Mouse (Mus musculus): ENCODE results near the gene Rplp2. TPM values are rescaled to one million over a fixed set of nuclear protein-coding genes. Genes with fewer than 3 reads are reported as not detected.
"Not testable (repeated sequence)": the region's sequence is repeated elsewhere in the genome, so short reads cannot be mapped to it uniquely, and the experiment has no call there.

The Rplp2 gene
- polyA plus RNA-seq, 1 experiment from 2014 or later: 1,709 TPM

DNA sequence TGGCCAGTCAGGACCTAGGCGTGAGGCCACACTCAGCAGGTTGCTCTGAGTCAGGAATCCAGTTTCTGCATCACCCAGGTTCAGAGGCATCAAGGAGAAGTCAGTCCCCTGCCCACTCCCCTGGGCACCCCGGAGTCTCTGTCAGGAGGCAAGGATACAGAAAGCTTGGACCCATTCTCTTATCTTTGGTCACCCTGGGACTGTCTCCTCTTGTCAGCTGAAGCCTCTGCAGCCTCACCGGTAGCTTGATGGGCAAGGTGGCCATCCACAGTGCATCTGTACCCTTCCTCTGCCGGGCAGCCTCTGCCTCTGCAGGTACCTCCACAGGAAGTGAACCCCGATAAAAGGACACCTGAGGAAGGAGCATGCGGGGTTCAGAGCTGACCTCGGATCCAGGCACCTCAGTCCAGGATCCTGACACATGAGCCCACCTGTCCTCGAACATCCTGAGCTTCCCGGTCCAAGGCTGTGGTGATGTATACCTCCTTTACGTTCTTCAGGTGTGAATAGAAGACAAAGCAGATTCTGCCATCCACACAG lies 8.0 kb upstream of the Rplp2 start:
- peaks cover 39% of the 10 kb centered on the region for H3K4me1 ChIP-seq (replicated peaks; ENCODE audit: control insufficient read depth, insufficient read depth, low read length)
- 95% methylated on average over 10 of the region's 10 CpGs for WGBS
- no peak for ATAC-seq (replicated peaks; ENCODE audit: low FRiP score, low TSS enrichment, low read depth)

GRCm38 (mm10) chr7:141439811-141440210 lies 7.4 kb upstream of the Rplp2 start:
- DNase-seq (ENCODE audit: low spot score): no peak

More for the DNA sequence above, 8.0 kb upstream of the Rplp2 start:
- peaks cover 36% of the 10 kb centered on the region for H3K36me3 ChIP-seq (ENCODE audit: control insufficient read depth, insufficient read depth, low read length)
- no peaks in the 10 kb centered on the region for H3K9me3 ChIP-seq (ENCODE audit: control insufficient read depth, low read length)
- no peak overlapping the region for H3K4me2 ChIP-seq (ENCODE audit: low read length)
- H3K4me3 ChIP-seq (ENCODE audit: low read depth, low read length): no peak overlapping the region
- no peak for DNase-seq (ENCODE audit: low spot score)
- H3K27ac ChIP-seq (ENCODE audit: low read depth): no peak overlapping the region
- H3K27me3 ChIP-seq (replicated peaks; ENCODE audit: control insufficient read depth, insufficient read depth, low read length): no peaks in the 10 kb centered on the region
- no peak overlapping the region for H3K9ac ChIP-seq (ENCODE audit: low read length)

DNA sequence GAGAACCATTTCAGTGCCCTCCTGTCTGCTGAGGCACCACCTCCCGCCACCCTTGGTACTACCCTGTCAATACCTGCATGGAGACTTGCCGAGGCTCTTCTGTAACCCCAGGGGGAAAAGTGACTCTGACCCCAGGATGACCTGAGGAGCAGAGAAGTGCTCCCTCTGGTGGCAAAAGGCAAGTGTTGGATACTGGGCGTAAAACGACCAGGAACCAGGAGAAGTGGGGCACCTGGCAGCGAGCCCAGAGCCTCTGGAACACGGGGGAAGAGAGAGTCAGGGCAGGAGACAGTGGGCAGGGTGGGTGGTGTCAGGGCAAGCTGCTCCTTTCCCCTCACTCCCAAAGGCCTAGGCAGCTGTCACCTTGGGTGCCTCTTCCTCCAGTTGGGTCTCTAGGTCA lies 6.6 kb upstream of the Rplp2 start:
- Histone ChIP-seq H3K4me2 (ENCODE audit: low read length) (no peak overlapping the region), H3K9ac (ENCODE audit: low read length) (no peak overlapping the region), H3K9me3 (ENCODE audit: control insufficient read depth, low read length) (no peaks in the 10 kb centered on the region), H3K4me1 (replicated peaks; ENCODE audit: control insufficient read depth, insufficient read depth, low read length) (peaks cover 29% of the 10 kb centered on the region), H3K27ac (ENCODE audit: low read depth) (no peak overlapping the region), H3K36me3 (ENCODE audit: control insufficient read depth, insufficient read depth, low read length) (peaks cover 36% of the 10 kb centered on the region), H3K4me3 (ENCODE audit: low read depth, low read length) (no peak overlapping the region), H3K27me3 (replicated peaks; ENCODE audit: control insufficient read depth, insufficient read depth, low read length) (no peaks in the 10 kb centered on the region)
- 21% methylated on average over 6 of the region's 6 CpGs for WGBS
- no peak for ATAC-seq (replicated peaks; ENCODE audit: low FRiP score, low TSS enrichment, low read depth)
- DNase-seq (ENCODE audit: low spot score): no peak

More at GRCm38 (mm10) chr7:141439811-141440210, 7.4 kb upstream of the Rplp2 start:
- Histone ChIP-seq H3K9ac (ENCODE audit: low read length) (no peak overlapping the region), H3K27me3 (replicated peaks; ENCODE audit: control insufficient read depth, insufficient read depth, low read length) (no peaks in the 10 kb centered on the region), H3K4me2 (ENCODE audit: low read length) (no peak overlapping the region), H3K27ac (ENCODE audit: low read depth) (no peak overlapping the region), H3K9me3 (ENCODE audit: control insufficient read depth, low read length) (no peaks in the 10 kb centered on the region), H3K36me3 (ENCODE audit: control insufficient read depth, insufficient read depth, low read length) (peaks cover 36% of the 10 kb centered on the region), H3K4me1 (replicated peaks; ENCODE audit: control insufficient read depth, insufficient read depth, low read length) (peaks cover 33% of the 10 kb centered on the region), H3K4me3 (ENCODE audit: low read depth, low read length) (no peak overlapping the region)
- WGBS: 95% methylated on average over 11 of the region's 11 CpGs
- ATAC-seq (replicated peaks; ENCODE audit: low FRiP score, low TSS enrichment, low read depth): no peak

GRCm38 (mm10) chr7:141441460-141441859 lies 5.7 kb upstream of the Rplp2 start:
- Histone ChIP-seq H3K27ac (ENCODE audit: low read depth) (no peak overlapping the region), H3K9ac (ENCODE audit: low read length) (no peak overlapping the region), H3K4me2 (ENCODE audit: low read length) (no peak overlapping the region), H3K4me1 (replicated peaks; ENCODE audit: control insufficient read depth, insufficient read depth, low read length) (peaks cover 22% of the 10 kb centered on the region), H3K9me3 (ENCODE audit: control insufficient read depth, low read length) (no peaks in the 10 kb centered on the region), H3K36me3 (ENCODE audit: control insufficient read depth, insufficient read depth, low read length) (peaks cover 36% of the 10 kb centered on the region), H3K27me3 (replicated peaks; ENCODE audit: control insufficient read depth, insufficient read depth, low read length) (no peaks in the 10 kb centered on the region), H3K4me3 (ENCODE audit: low read depth, low read length) (no peak overlapping the region)
- no peak for ATAC-seq (replicated peaks; ENCODE audit: low FRiP score, low TSS enrichment, low read depth)
- WGBS: 93% methylated on average over 9 of the region's 9 CpGs
- DNase-seq (ENCODE audit: low spot score): no peak

- H3K4me3 ChIP-seq (ENCODE audit: low read depth, low read length): no peak overlapping the region
- no peaks in the 10 kb centered on the region for H3K9me3 ChIP-seq (ENCODE audit: control insufficient read depth, low read length)
- ATAC-seq (replicated peaks; ENCODE audit: low FRiP score, low TSS enrichment, low read depth) (no peak), DNase-seq (ENCODE audit: low spot score) (no peak)
- peak overlapping the region; percentile 62; the same call in 1 of the 2 replicates for H3K9ac ChIP-seq (ENCODE audit: low read length)
- peak overlapping the region; percentile 93 for H3K4me2 ChIP-seq (ENCODE audit: low read length)
- H3K36me3 ChIP-seq (ENCODE audit: control insufficient read depth, insufficient read depth, low read length): peaks cover 36% of the 10 kb centered on the region
- 95% methylated on average over 13 of the region's 13 CpGs for WGBS
- no peaks in the 10 kb centered on the region for H3K27me3 ChIP-seq (replicated peaks; ENCODE audit: control insufficient read depth, insufficient read depth, low read length)
- H3K27ac ChIP-seq (ENCODE audit: low read depth): no peak overlapping the region
- peaks cover 15% of the 10 kb centered on the region for H3K4me1 ChIP-seq (replicated peaks; ENCODE audit: control insufficient read depth, insufficient read depth, low read length)
Observed at GRCm38 (mm10) chr7:141442199-141442598, 5.0 kb upstream of the Rplp2 start.

GRCm38 (mm10) chr7:141443081-141443821 lies 3.9 kb upstream of the Rplp2 start:
- WGBS: 22% methylated on average over 12 of the region's 12 CpGs
- Histone ChIP-seq H3K36me3 (ENCODE audit: control insufficient read depth, insufficient read depth, low read length) (peaks cover 31% of the 10 kb centered on the region), H3K4me1 (replicated peaks; ENCODE audit: control insufficient read depth, insufficient read depth, low read length) (peaks cover 18% of the 10 kb centered on the region), H3K4me3 (ENCODE audit: low read depth, low read length) (peak overlapping the region; percentile 56), H3K27ac (ENCODE audit: low read depth) (no peak overlapping the region; the same call in 1 of the 2 replicates), H3K27me3 (replicated peaks; ENCODE audit: control insufficient read depth, insufficient read depth, low read length) (no peaks in the 10 kb centered on the region), H3K4me2 (ENCODE audit: low read length) (peak overlapping the region; percentile 93), H3K9ac (ENCODE audit: low read length) (peak overlapping the region; percentile 62), H3K9me3 (ENCODE audit: control insufficient read depth, low read length) (no peaks in the 10 kb centered on the region)
- DNase-seq (ENCODE audit: low spot score) (peak; percentile 75), ATAC-seq (replicated peaks; ENCODE audit: low FRiP score, low TSS enrichment, low read depth) (no peak; the same call in 1 of the 2 replicates)

- Histone ChIP-seq H3K27me3 (replicated peaks; ENCODE audit: control insufficient read depth, insufficient read depth, low read length) (no peaks in the 10 kb centered on the region), H3K36me3 (ENCODE audit: control insufficient read depth, insufficient read depth, low read length) (peaks cover 31% of the 10 kb centered on the region), H3K9ac (ENCODE audit: low read length) (peak within 1 kb of the TSS; percentile 62), H3K9me3 (ENCODE audit: control insufficient read depth, low read length) (no peaks in the 10 kb centered on the region), H3K4me2 (ENCODE audit: low read length) (peak within 1 kb of the TSS; percentile 93), H3K27ac (ENCODE audit: low read depth) (peak within 1 kb of the TSS; percentile 59), H3K4me1 (replicated peaks; ENCODE audit: control insufficient read depth, insufficient read depth, low read length) (peaks cover 23% of the 10 kb centered on the region), H3K4me3 (ENCODE audit: low read depth, low read length) (peak within 1 kb of the TSS; percentile 56)
- DNase-seq (ENCODE audit: low spot score) (peak; percentile 82), ATAC-seq (replicated peaks; ENCODE audit: low FRiP score, low TSS enrichment, low read depth) (peak; percentile 47)
- WGBS: under 1% methylated on average over 25 of the region's 25 CpGs
Observed at GRCm38 (mm10) chr7:141443828-141444237, 3.3 kb upstream of the Rplp2 start, which contains the start of gene Pidd1. Gene Pidd1, minus strand, starts transcription at chr7:141444025.

GRCm38 (mm10) chr7:141446374-141446773 lies 796 bp upstream of the Rplp2 start:
- DNase-seq (ENCODE audit: low spot score); H3K9ac ChIP-seq (ENCODE audit: low read length); H3K9me3 ChIP-seq (ENCODE audit: control insufficient read depth, low read length); H3K27me3 ChIP-seq (replicated peaks; ENCODE audit: control insufficient read depth, insufficient read depth, low read length); H3K4me3 ChIP-seq (ENCODE audit: low read depth, low read length); H3K27ac ChIP-seq (ENCODE audit: low read depth); ATAC-seq (replicated peaks; ENCODE audit: low FRiP score, low TSS enrichment, low read depth): not testable (repeated sequence)
- Histone ChIP-seq H3K4me1 (replicated peaks; ENCODE audit: control insufficient read depth, insufficient read depth, low read length) (peaks cover 22% of the 10 kb centered on the region), H3K4me2 (ENCODE audit: low read length) (peak overlapping the region; percentile 95; the same call in 1 of the 2 replicates), H3K36me3 (ENCODE audit: control insufficient read depth, insufficient read depth, low read length) (peaks cover 31% of the 10 kb centered on the region)
- WGBS: 75% methylated on average over 3 of the region's 3 CpGs

Data from intestine, embryonic 14.5 days (tissue).